Mouse (Mus musculus) liver, adult 2 months (tissue): ENCODE data around the gene Tmem41b.

Experiments used
- CTCF ChIP-seq: fragments of 200-500 bp; IDR thresholded peaks from 2 replicates; pipeline ENCODE4 v1.5.1; 2011; ENCODE audit warnings: low read depth, low read length, control low read depth
- POLR2A ChIP-seq: fragments of 200-500 bp; IDR thresholded peaks from 2 replicates; pipeline ENCODE4 v1.6.1; 2011; ENCODE audit warnings: low read length, control low read depth; ENCODE audit not compliant: insufficient read depth; ENCODE audit errors: extremely low read depth

DNA sequence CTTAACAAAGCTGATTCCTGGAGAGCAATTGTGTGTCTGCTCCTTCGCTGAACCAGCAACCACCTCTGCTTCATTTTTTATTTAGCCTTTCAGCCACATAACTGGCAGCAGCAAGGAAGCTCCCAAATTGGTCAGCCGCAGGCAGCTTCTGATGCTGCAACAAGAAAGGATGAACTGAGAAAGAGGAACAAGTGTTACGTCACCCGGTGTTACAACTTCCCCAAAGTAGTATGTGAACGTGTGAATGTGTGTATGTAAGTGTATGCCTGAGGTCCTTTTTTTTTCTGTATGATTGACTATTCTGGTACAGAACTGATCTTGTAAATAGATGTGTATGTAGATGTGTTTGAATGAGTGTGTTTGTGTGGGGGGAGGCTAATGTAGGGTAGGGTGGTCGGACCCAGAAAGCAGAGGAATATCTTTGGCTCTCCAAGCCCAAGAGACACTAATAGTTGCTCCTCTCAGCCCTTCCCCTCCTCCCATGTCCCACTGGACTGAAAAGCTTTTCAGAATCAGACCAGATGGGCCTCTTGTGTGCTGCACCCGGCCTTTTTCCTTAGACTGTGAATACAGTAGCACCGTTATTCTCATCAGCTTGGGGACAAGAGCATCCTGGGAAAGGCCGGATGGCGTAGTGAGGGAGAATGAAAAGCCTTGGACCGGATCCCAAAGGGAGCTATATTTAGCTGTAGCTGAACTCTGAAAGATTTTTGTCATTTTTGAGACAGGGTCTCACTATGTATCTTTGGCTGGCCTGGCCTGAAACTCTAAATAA is 18.7 kb downstream of the Tmem41b start:
- no peak for TF ChIP-seq CTCF
- no peak for TF ChIP-seq POLR2A
